In the genomic region with DNA sequence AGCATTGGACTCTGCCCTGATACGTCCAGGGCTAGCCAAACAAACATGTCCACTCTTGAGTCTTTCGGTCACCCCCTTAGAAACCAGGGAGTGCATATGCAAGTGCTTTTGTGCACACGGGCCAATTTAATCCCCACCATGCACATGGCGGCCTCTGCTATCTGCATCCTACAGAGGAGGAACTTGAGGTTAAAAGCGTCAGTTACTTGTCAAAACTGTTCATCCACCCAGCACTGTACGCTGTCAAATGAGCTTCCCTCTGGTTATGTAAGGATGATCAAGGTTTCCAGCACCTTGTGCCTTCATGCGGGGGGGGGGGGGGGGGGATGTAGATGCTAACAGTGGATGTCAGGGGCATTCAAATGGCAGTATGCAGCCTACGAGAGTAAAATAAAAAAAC, we compare ENCODE assay signal across 1 mouse cellular context.
TF ChIP-seq lines count a peak whose summit lies in the region.

No protein-coding gene starts in this region.

TF ChIP-seq in MEL, 35 proteins besides CTCF, POLR2A, EP300 and RAD21 (continued from another document):
- TF ChIP-seq POLR2AphosphoS5 (IDR thresholded peaks at IDR 0.05; ENCODE audit: borderline replicate concordance, low read depth, low read length) (no peak), ZNF384 (IDR thresholded peaks at IDR 0.05; ENCODE audit: low read depth, low read length) (0 out of 2 replicates have a peak, but pooled peaks have one; percentile 10), MEF2A (IDR thresholded peaks at IDR 0.05; ENCODE audit: extremely low read depth, insufficient replicate concordance, low read depth, low read length, poor library complexity, severe bottlenecking) (peak; percentile 54; the same call in 1 of the 2 replicates), HCFC1 (IDR thresholded peaks at IDR 0.05; ENCODE audit: low read depth, low read length) (peak; percentile 33; the same call in 1 of the 2 replicates), TAL1 (IDR thresholded peaks at IDR 0.05; ENCODE audit: low read length) (peak; percentile 99), GABPA (IDR thresholded peaks at IDR 0.05; ENCODE audit: low read depth, low read length) (0 out of 2 replicates have a peak, but pooled peaks have one; percentile 43), MYC (IDR thresholded peaks at IDR 0.05; ENCODE audit: low read depth, low read length) (peak; percentile 92), GATA1 (IDR thresholded peaks at IDR 0.05; ENCODE audit: low read depth, low read length) (peak; percentile 98), RCOR1 (IDR thresholded peaks at IDR 0.05; ENCODE audit: low read depth, low read length) (peak; percentile 81), ELF1 (IDR thresholded peaks at IDR 0.05; ENCODE audit: low read depth, low read length) (no peak), MAZ (IDR thresholded peaks at IDR 0.05; ENCODE audit: low read depth, low read length) (peak; percentile 73; the same call in 1 of the 2 replicates), MXI1 (IDR thresholded peaks at IDR 0.05; ENCODE audit: low read depth, low read length) (peak; percentile 61; the same call in 1 of the 2 replicates), KAT2A (conservative IDR thresholded peaks at IDR 0.05; ENCODE audit: low read depth, low read length) (no peak), ZC3H11A (IDR thresholded peaks at IDR 0.05; ENCODE audit: low read depth, low read length) (no peak)
